Mouse (Mus musculus) cerebellum, adult 2 months (tissue): ENCODE measurements around the gene Dnajb2.

Experiments used
- CTCF ChIP-seq: fragments of 200-500 bp; IDR thresholded peaks from 2 replicates; pipeline ENCODE4 v1.5.1; 2011; ENCODE audit warnings: low read depth, mild to moderate bottlenecking, control low read depth, low read length, moderate library complexity, borderline replicate concordance; ENCODE audit not compliant: insufficient read depth
- POLR2A ChIP-seq: fragments of 200-500 bp; IDR thresholded peaks from 2 replicates; pipeline ENCODE4 v1.6.1; 2011; ENCODE audit warnings: low read length, control low read depth, borderline replicate concordance; ENCODE audit not compliant: insufficient read depth

GRCm38 (mm10) chr1:75283017-75283416 is 46.8 kb downstream of the Dnajb2 start:
- TF ChIP-seq CTCF (no peak), POLR2A (no peak)
